Mouse (Mus musculus) gastrocnemius, adult 8-10 months (tissue): ENCODE measurements around the gene Ublcp1. TPM values are rescaled to one million over a fixed set of nuclear protein-coding genes. Genes with fewer than 3 reads are reported as not detected.

Source experiments
- DNase-seq, 2 experiments: peaks; one replicate each; pipeline ENCODE4 v3.0.0; 2022; ENCODE audit warnings: low spot score in 2 of 2
- total RNA-seq, 4 experiments: library from RNA; stranded (reverse); gene quantifications; 2 replicates each; pipeline ENCODE4 v1.2.4; 2022

Gene Ublcp1
- 10 to 100 TPM; 23.6 to 31.7 (median 24.5) TPM for total RNA-seq

- peak; percentile 83 to 89 for DNase-seq
Observed at GRCm38 (mm10) chr11:44470432-44471336, at the start of gene Ublcp1. Gene Ublcp1 (minus strand): TSS chr11:44470498.

- no peak for DNase-seq
Observed at GRCm38 (mm10) chr11:44519096-44519949, 49.0 kb upstream of the Ublcp1 start.

GRCm38 (mm10) chr11:44518281-44519095 lies 48.2 kb upstream of the Ublcp1 start, which contains the start of gene Rnf145:
Gene Rnf145 (plus strand): TSS chr11:44518964.
- DNase-seq: peak; percentile 50 to 63

GRCm38 (mm10) chr11:44517561-44518280 lies 47.4 kb upstream of the Ublcp1 start:
- DNase-seq: no peak

GRCm38 (mm10) chr11:44516362-44516761 lies 46.1 kb upstream of the Ublcp1 start:
- no peak for DNase-seq

DNA sequence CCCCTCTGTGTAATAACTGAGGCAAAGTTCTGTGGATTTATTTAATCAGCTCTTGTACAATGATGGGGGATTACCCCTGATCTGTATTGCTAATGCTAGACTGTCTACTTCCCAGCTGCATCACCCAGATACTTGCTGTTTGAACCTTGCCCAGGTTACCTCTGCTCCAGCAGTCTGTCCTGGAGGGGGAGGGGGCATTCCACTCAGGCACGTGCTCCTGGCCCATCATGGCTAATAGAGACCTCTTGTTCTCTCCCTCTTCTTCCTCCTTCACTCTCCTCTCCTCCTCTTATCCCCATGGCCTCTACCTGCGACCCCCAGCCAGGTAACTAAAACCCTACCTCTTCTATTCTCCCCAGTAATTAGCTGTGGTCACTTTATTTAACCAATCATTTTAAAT lies 44.4 kb upstream of the Ublcp1 start:
- no peak for DNase-seq

GRCm38 (mm10) chr11:44513026-44513422 lies 42.7 kb upstream of the Ublcp1 start:
- no peak for DNase-seq

DNA sequence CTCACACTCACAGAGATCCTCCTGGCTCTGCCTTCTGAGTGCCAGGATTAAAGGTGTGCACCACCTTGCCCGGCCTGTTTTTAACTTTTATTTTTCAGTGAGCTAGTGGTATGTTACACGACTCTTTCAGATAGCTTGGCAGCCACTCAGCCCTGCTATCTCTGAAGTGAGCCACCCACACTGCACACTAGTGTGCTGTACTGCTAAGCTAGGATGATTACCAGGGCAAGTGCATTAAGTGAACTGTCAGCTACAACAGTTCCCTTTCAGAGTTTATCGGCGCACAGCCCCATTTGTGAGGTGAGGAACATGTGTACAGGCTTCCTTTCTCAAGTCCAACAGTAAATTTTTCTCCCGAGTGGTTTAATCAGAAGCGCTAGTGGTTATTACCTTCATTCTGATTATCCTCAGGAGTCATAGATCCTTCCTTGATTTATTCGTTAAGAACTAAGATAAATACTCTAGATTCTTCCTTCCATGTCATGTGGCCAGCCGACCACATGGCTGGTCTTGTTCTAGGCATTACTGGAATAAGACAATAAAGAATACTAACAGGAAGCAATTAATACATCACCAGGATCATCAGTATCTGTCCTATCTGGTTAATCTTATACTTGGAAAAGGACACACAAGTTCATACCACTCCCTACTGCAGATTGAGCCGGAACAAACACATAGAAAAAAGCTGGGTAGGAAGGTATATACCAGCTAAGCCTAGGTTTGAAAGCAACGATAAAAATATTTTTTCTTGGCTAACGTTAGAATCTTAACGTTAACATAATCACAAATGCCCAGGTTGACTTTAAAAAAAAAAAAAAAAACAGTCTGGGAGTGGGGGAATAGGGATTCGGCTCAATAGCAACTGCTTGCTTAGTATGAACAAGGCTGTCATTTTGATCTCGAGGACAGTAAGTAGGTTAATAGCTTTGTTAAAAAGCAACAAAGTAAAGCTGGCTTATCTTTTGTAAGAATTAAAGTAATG lies 42.0 kb upstream of the Ublcp1 start:
- no peak for DNase-seq

- no peak for DNase-seq
Observed at GRCm38 (mm10) chr11:44510371-44510770, 40.1 kb upstream of the Ublcp1 start.

- DNase-seq: no peak
Observed at GRCm38 (mm10) chr11:44509906-44510305, 39.6 kb upstream of the Ublcp1 start.

DNA sequence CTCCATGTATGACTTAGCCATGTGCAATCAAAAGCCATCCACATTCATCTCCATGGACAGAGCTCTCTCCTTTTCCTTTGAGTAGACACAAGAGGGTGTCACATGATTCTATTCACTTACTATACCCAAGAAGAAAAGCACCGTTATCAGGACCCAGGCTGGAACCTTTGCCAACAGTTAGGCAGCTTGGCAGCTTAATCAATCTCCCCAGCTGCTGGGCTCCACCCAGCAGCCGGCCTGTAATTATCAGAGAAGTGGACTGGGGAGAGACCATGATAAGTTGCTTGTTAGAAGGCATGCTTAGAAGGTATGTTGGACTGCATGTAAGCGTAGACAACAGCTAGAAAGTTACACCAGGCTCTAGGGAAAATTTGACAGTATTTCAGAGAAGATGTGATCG lies 38.6 kb upstream of the Ublcp1 start:
- DNase-seq: no peak

DNA sequence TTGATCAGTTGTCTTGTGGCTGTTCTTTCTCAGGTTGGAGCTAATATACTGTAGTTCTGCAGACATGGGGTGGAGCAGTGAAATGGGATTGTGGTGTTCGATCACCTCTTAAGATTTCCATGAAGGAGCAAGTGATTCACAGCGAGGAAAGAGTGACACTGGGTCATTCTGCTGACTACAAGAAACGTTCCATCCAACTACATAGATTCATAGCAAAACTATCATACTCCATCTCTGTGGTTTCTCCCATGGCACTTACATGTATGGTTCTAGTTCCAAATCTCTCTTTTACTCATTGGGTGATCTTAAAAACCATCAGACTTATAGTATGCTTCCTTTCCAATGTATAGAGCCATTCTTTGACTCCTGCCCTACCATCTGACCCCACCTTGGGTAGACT lies 34.5 kb upstream of the Ublcp1 start:
- DNase-seq: no peak

- no peak for DNase-seq
Observed at GRCm38 (mm10) chr11:44504146-44504545, 33.8 kb upstream of the Ublcp1 start.

- DNase-seq: no peak
Observed at GRCm38 (mm10) chr11:44502931-44503330, 32.6 kb upstream of the Ublcp1 start.

DNA sequence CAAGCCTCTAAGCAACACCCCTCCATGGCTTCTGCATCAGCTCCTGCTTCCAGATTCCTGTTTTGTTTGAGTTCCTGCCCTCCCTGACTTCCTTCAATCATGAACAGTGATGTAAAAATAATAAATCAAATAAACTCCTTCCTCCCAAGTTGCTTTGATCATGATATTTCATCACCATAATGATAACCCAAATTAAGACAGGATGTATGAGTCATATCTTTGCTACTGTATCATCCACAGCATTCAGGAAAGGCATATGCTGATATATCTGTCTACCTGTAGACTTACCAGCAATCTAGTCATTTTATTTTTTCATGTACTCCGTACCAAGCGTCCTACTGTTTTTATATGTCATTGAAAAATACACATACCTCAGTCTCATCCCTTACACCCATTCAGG lies 31.2 kb upstream of the Ublcp1 start:
- DNase-seq: no peak

DNA sequence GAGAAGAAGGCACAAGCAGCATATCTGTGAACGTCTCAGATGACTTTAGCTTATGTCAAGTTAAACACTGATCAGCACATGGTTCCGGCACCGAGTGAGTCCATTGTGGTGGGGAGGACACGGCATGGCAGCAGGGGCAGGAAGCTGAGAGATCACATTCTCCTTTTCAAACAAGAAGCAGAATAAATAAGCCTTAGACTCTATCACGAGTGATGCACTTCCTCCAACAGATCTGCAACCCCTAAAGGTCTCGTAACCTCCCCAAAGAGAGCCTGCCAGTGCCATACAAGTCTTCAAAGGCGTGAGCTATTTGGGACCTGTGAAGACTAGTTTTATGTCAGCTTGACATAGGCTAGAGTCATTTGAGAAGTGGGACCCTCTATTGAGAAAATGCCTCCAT lies 30.7 kb upstream of the Ublcp1 start:
- no peak for DNase-seq

GRCm38 (mm10) chr11:44498412-44499272 lies 28.3 kb upstream of the Ublcp1 start:
- DNase-seq: no peak

DNA sequence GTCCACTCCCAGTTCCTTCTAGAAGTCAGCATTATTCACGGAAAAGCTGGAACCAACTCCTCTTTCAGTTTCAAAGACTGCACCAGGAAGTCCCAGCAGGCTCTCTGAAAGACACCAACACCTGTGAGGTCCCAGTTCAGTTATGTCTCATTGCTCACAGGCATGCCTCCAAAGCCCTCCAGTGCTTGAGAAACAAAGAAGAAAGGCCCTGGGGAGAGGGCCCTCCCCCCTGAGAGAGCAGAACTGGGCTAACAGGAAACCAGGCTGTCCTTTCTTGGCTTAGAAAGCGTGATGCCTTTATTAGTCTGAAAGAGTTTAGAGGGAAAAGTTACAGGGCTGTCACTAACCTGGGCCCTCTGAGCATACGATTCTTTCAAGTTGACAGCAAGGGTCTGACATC lies 25.9 kb upstream of the Ublcp1 start:
- DNase-seq: peak in 1 of 2 experiments; percentile 7
